Mouse (Mus musculus) forebrain, embryonic 13.5 days (tissue): ENCODE data around the gene Parp6. TPM values are rescaled to one million over a fixed set of nuclear protein-coding genes. Genes with fewer than 3 reads are reported as not detected.

ENCODE experiments used
- ATAC-seq: fragments of 200-750 bp; cut with Nextera tagmentation; 2 replicates; pipeline ENCODE4 v1.8.0; 2017
- H3K27ac ChIP-seq: fragments of 300-500 bp; sonication (generic); 2 replicates; pipeline ENCODE4 v1.5.1; 2015; ENCODE audit warnings: inconsistent platforms, mild to moderate bottlenecking, moderate library complexity
- H3K27me3 ChIP-seq: fragments of 300-500 bp; sonication (generic); 2 replicates; pipeline ENCODE4 v1.6.1; 2015; ENCODE audit warnings: mild to moderate bottlenecking, inconsistent platforms
- H3K36me3 ChIP-seq: fragments of 300-500 bp; sonication (generic); 2 replicates; pipeline ENCODE4 v1.6.1; 2015; ENCODE audit warnings: mild to moderate bottlenecking, inconsistent platforms; ENCODE audit not compliant: poor library complexity, severe bottlenecking
- H3K4me1 ChIP-seq: fragments of 300-500 bp; sonication (generic); 2 replicates; pipeline ENCODE4 v1.6.1; 2015; ENCODE audit warnings: inconsistent platforms
- H3K4me2 ChIP-seq: fragments of 300-500 bp; sonication (generic); 2 replicates; pipeline ENCODE4 v1.6.1; 2015; ENCODE audit warnings: inconsistent platforms, mild to moderate bottlenecking, moderate library complexity
- H3K4me3 ChIP-seq: fragments of 300-500 bp; sonication (generic); 2 replicates; pipeline ENCODE4 v1.5.1; 2015; ENCODE audit warnings: mild to moderate bottlenecking, inconsistent platforms
- H3K9ac ChIP-seq: fragments of 300-500 bp; sonication (generic); 2 replicates; pipeline ENCODE4 v1.6.1; 2015; ENCODE audit warnings: mild to moderate bottlenecking, inconsistent platforms
- H3K9me3 ChIP-seq: fragments of 300-500 bp; sonication (generic); replicated peaks from 2 replicates; pipeline ENCODE4 v1.6.1; 2016; ENCODE audit warnings: inconsistent platforms
- WGBS: fragments of 180-500 bp; shearing (Covaris S2); methylation state at CpG from one replicate; pipeline ENCODE4 v1.1.7; 2015; 5-methylcytosine and 5-hydroxymethylcytosine counted together
- polyA plus RNA-seq: library from polyadenylated mRNA; unstranded; fragments of >200 nt; fragmentation: Nextera tagmentation; extraction: Ambion mirVana; gene quantifications from 2 replicates; pipeline ENCODE4 v1.2.1, GENCODE M21; 2015

Parp6 gene
- polyA plus RNA-seq, 1 experiment from 2014 or later, result 154 TPM

DNA sequence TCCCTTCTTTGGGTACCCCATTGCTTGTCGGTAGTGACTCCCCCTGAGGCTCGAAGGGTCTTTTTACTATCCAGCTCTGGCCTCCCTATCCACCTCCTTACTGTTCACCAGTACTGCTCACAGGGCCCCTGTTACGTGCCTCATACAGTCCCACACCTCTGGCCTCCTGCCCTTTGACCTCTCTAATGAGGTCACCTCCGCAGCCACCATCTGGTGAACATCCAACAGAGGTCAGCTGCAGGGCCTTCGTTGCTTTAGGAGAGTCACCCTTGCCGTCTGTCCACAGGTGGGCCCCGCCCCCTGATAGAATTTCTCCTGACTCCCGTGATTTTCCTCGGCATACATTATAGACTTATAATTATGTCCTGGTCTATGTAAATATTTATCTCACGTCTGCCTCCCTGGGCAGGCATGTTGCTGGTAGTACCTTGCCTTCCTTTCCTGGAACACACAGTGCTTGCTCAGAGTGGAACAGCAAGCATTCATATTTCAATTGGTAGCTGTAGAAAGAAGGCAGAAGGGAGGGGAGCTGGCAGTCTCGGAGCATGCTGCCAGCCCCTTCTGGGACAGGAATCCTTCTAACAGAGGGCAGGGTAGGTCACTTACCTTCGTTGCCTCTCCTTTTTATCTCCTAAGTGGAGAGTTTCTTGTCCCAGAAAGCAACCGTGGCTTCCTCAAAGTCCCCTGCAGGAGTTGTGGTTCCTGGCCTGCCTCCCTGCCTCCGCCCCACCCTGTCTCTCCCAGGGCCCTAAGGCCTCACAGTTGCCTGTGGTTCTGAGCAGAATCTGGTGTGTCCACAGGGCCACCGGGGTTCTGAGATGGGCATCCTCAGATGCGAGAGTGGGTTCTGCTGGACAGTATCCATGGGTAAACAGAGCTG lies 77.7 kb downstream of the Parp6 start:
- Histone ChIP-seq H3K9me3 (no peaks in the 10 kb centered on the region), H3K4me3 (no peak overlapping the region), H3K27me3 (peaks cover 3% of the 10 kb centered on the region; the same call in 1 of the 2 replicates), H3K27ac (no peak overlapping the region), H3K9ac (no peak overlapping the region), H3K4me2 (no peak overlapping the region), H3K4me1 (peaks cover 23% of the 10 kb centered on the region), H3K36me3 (no peaks in the 10 kb centered on the region)
- 65% methylated on average over 16 of the region's 16 CpGs for WGBS
- ATAC-seq, result no peak

DNA sequence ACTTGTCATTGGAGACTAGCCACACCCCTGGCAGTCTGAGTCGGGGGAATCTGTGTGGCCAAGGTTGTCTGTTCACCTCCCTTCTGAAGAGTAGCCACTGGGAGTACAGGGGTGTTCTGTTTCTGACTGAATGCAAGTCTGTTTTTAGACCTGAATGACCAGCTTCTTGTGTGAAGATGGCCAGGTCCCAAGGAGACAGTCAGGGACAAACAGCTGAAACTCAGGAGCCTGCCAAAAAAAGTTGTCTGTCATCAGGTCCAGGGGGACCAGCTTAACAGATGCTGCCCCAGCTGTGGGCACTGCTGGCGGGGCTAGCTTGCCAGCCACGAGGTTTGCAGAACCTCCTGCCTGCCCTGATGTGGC lies 78.3 kb downstream of the Parp6 start:
- H3K9me3 ChIP-seq, result no peaks in the 10 kb centered on the region
- peaks cover 3% of the 10 kb centered on the region; the same call in 1 of the 2 replicates for H3K27me3 ChIP-seq
- no peaks in the 10 kb centered on the region for H3K36me3 ChIP-seq
- H3K27ac ChIP-seq, result no peak overlapping the region
- no peak for ATAC-seq
- H3K9ac ChIP-seq, result no peak overlapping the region
- H3K4me3 ChIP-seq, result no peak overlapping the region
- 52% methylated on average over 3 of the region's 3 CpGs for WGBS
- no peak overlapping the region for H3K4me2 ChIP-seq
- H3K4me1 ChIP-seq, result peaks cover 23% of the 10 kb centered on the region

DNA sequence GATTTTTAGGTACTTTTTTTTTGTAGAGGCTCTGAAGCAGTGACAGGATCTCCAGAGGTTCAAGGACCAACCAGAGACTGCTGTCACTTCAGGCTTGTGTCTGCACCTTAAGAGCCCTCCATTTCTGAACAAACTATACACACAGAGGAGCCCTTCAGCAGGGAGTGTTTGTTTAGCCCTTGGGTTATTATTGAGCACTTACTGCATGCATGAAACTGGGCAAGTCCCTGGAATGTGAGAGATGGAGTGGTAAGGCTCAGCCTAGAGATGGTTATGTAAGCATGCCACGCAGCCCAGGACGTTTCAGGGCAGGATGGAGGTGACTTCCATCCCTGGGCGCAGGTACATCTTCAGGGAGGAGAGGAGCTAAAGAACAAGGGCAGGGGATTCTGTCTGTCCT lies 79.3 kb downstream of the Parp6 start:
- Histone ChIP-seq H3K36me3 (no peaks in the 10 kb centered on the region), H3K4me2 (no peak overlapping the region), H3K27ac (no peak overlapping the region), H3K4me3 (no peak overlapping the region), H3K4me1 (peaks cover 20% of the 10 kb centered on the region), H3K27me3 (peaks cover 3% of the 10 kb centered on the region; the same call in 1 of the 2 replicates), H3K9me3 (no peaks in the 10 kb centered on the region), H3K9ac (no peak overlapping the region)
- WGBS, result 87% methylated on average over 3 of the region's 3 CpGs
- ATAC-seq, result no peak

Other genes with a start within 250 kb of the Parp6 start
- 18.0 and 19.0 TPM in 2 replicates for gene Arih1, start 130.7 kb upstream of the Parp6 start, polyA plus RNA-seq
- 35.8 and 38.8 TPM in 2 replicates for gene Hexa, start 77.7 kb upstream of the Parp6 start, polyA plus RNA-seq
- gene Tmem202, start 77.4 kb upstream of the Parp6 start, polyA plus RNA-seq, result 0.49 TPM in 1 of 2 replicates, not detected in the other
- 19.5 and 25.5 TPM in 2 replicates for gene Celf6, start 39.4 kb upstream of the Parp6 start, polyA plus RNA-seq
- gene Pkm, start 39.1 kb downstream of the Parp6 start, polyA plus RNA-seq, result 1,587 and 1,755 TPM in 2 replicates
- 1.3 and 1.8 TPM in 2 replicates for gene Gramd2, start 62.9 kb downstream of the Parp6 start, polyA plus RNA-seq
- gene Senp8, start 133.4 kb downstream of the Parp6 start, polyA plus RNA-seq, result 12.4 and 13.1 TPM in 2 replicates
- gene Myo9a, start 133.6 kb downstream of the Parp6 start, polyA plus RNA-seq, result 19.2 and 21.7 TPM in 2 replicates